Mouse (Mus musculus): ENCODE results near the gene Olfr1315-ps1.

Olfr1315-ps1 gene

GRCm38 (mm10) chr2:112115340-112115739 is at the start of gene Olfr1315-ps1:
Gene Olfr1315-ps1 (minus strand): TSS chr2:112115440.
- no peak for DNase-seq (ENCODE audit: extremely low spot score, low spot score)

- no peak for DNase-seq (ENCODE audit: extremely low spot score, low spot score)
These were observed 38.7 kb upstream of the Olfr1315-ps1 start, which contains the start of gene Olfr1318 for GRCm38 (mm10) chr2:112153898-112154297. Gene Olfr1318 (plus strand): TSS chr2:112154198.

- no peak for DNase-seq (ENCODE audit: extremely low spot score, low spot score)
These were observed 24.8 kb upstream of the Olfr1315-ps1 start, which contains the start of gene Olfr1317 for GRCm38 (mm10) chr2:112140029-112140428. Gene Olfr1317 (plus strand): TSS chr2:112140329.

GRCm38 (mm10) chr2:112134877-112135276 is 19.6 kb upstream of the Olfr1315-ps1 start, which contains the start of gene Olfr1316:
Gene Olfr1316 (minus strand): TSS chr2:112134977.
- DNase-seq (ENCODE audit: extremely low spot score, low spot score): no peak

GRCm38 (mm10) chr2:112096681-112097080 is 18.6 kb downstream of the Olfr1315-ps1 start, which contains the start of gene Olfr1314:
Gene Olfr1314 (minus strand): TSS chr2:112096781.
- no peak for DNase-seq (ENCODE audit: extremely low spot score, low spot score)

GRCm38 (mm10) chr2:112077743-112078142 is 37.5 kb downstream of the Olfr1315-ps1 start, which contains the start of gene Olfr1313:
Gene Olfr1313 (minus strand): TSS chr2:112077843.
- DNase-seq (ENCODE audit: extremely low spot score, low spot score): no peak

Data from neural tube, embryonic 10.5 days (tissue).